Mouse (Mus musculus) forebrain, embryonic 16.5 days (tissue): ENCODE results near the gene Tbx15. TPM values are rescaled to one million over a fixed set of nuclear protein-coding genes. Genes with fewer than 3 reads are reported as not detected.

Source experiments
- ATAC-seq: fragments of 200-750 bp; cut with Nextera tagmentation; 2 replicates; pipeline ENCODE4 v1.8.0; 2017; ENCODE audit warnings: mild to moderate bottlenecking, moderate library complexity
- H3K27ac ChIP-seq: fragments of 300-500 bp; sonication (generic); 2 replicates; pipeline ENCODE4 v1.5.1; 2014; ENCODE audit warnings: low read length, control low read depth
- H3K27me3 ChIP-seq: fragments of 300-500 bp; sonication (generic); replicated peaks from 2 replicates; pipeline ENCODE4 v1.6.1; 2014; ENCODE audit warnings: low read length; ENCODE audit not compliant: control insufficient read depth, insufficient read depth
- H3K36me3 ChIP-seq: fragments of 300-500 bp; sonication (generic); 2 replicates; pipeline ENCODE4 v1.6.1; 2014; ENCODE audit not compliant: control insufficient read depth, insufficient read depth
- H3K4me1 ChIP-seq: fragments of 300-500 bp; sonication (generic); replicated peaks from 2 replicates; pipeline ENCODE4 v1.6.1; 2014; ENCODE audit warnings: low read length; ENCODE audit not compliant: control insufficient read depth, insufficient read depth
- H3K4me2 ChIP-seq: fragments of 300-500 bp; sonication (generic); 2 replicates; pipeline ENCODE4 v1.6.1; 2014; ENCODE audit warnings: mild to moderate bottlenecking, low read length, control low read depth
- H3K4me3 ChIP-seq: fragments of 300-500 bp; sonication (generic); replicated peaks from 2 replicates; pipeline ENCODE4 v1.5.1; 2014; ENCODE audit warnings: mild to moderate bottlenecking, low read length, control low read depth
- H3K9ac ChIP-seq: fragments of 300-500 bp; sonication (generic); replicated peaks from 2 replicates; pipeline ENCODE4 v1.6.1; 2014; ENCODE audit warnings: low read depth, low read length, control low read depth
- H3K9me3 ChIP-seq: fragments of 300-500 bp; sonication (generic); 2 replicates; pipeline ENCODE4 v1.6.1; 2016; ENCODE audit warnings: low read length; ENCODE audit not compliant: control insufficient read depth
- WGBS: fragments of 180-500 bp; shearing (Covaris S2); extraction: QIAGEN DNeasy Blood & Tissue Kit; methylation state at CpG from one replicate; pipeline ENCODE4 v1.1.7; 2014; 5-methylcytosine and 5-hydroxymethylcytosine counted together
- polyA plus RNA-seq: library from polyadenylated mRNA; unstranded; fragments of >200 nt; fragmentation: Nextera tagmentation; extraction: Ambion mirVana; gene quantifications from 2 replicates; pipeline ENCODE4 v1.2.1, GENCODE M21; 2015

Tbx15 gene
- polyA plus RNA-seq, 1 experiment from 2014 or later, result 0.79 TPM

- no peak overlapping the region for H3K4me3 ChIP-seq
- no peak overlapping the region for H3K27ac ChIP-seq
- no peak overlapping the region for H3K4me2 ChIP-seq
- no peaks in the 10 kb centered on the region for H3K9me3 ChIP-seq
- H3K4me1 ChIP-seq, result no peaks in the 10 kb centered on the region
- H3K9ac ChIP-seq, result no peak overlapping the region
- 38% methylated on average over 7 of the region's 7 CpGs for WGBS
- no peak for ATAC-seq
- no peaks in the 10 kb centered on the region for H3K36me3 ChIP-seq
- no peaks in the 10 kb centered on the region for H3K27me3 ChIP-seq
Measured at GRCm38 (mm10) chr3:99311943-99312635, 71.9 kb downstream of the Tbx15 start.

- 93% methylated on average over 2 of the region's 2 CpGs for WGBS
- no peak for ATAC-seq
- H3K27ac ChIP-seq, result no peak overlapping the region
- H3K9ac ChIP-seq, result no peak overlapping the region
- H3K4me2 ChIP-seq, result no peak overlapping the region
- no peak overlapping the region for H3K4me3 ChIP-seq
- no peaks in the 10 kb centered on the region for H3K4me1 ChIP-seq
- no peaks in the 10 kb centered on the region for H3K9me3 ChIP-seq
- no peaks in the 10 kb centered on the region for H3K27me3 ChIP-seq
- no peaks in the 10 kb centered on the region for H3K36me3 ChIP-seq
Measured at GRCm38 (mm10) chr3:99322345-99322744, 82.2 kb downstream of the Tbx15 start.

- no peak for ATAC-seq
- Histone ChIP-seq H3K36me3 (no peaks in the 10 kb centered on the region), H3K27me3 (no peaks in the 10 kb centered on the region), H3K4me3 (no peak overlapping the region), H3K9ac (no peak overlapping the region), H3K9me3 (no peaks in the 10 kb centered on the region), H3K4me2 (no peak overlapping the region), H3K4me1 (no peaks in the 10 kb centered on the region), H3K27ac (no peak overlapping the region)
- WGBS, result 87% methylated on average over 5 of the region's 5 CpGs
Measured at GRCm38 (mm10) chr3:99329316-99329715, 89.1 kb downstream of the Tbx15 start.

- Histone ChIP-seq H3K9ac (no peak overlapping the region), H3K4me3 (no peak overlapping the region), H3K4me2 (no peak overlapping the region), H3K9me3 (no peaks in the 10 kb centered on the region), H3K36me3 (no peaks in the 10 kb centered on the region), H3K27ac (no peak overlapping the region), H3K27me3 (no peaks in the 10 kb centered on the region), H3K4me1 (no peaks in the 10 kb centered on the region)
- 92% methylated on average over 8 of the region's 8 CpGs for WGBS
- ATAC-seq, result no peak
Measured at GRCm38 (mm10) chr3:99331086-99331485, 90.9 kb downstream of the Tbx15 start.

- Histone ChIP-seq H3K4me3 (no peak overlapping the region), H3K4me1 (no peaks in the 10 kb centered on the region), H3K9ac (no peak overlapping the region), H3K36me3 (no peaks in the 10 kb centered on the region), H3K9me3 (no peaks in the 10 kb centered on the region), H3K27me3 (no peaks in the 10 kb centered on the region), H3K4me2 (no peak overlapping the region), H3K27ac (no peak overlapping the region)
- ATAC-seq, result no peak
- WGBS, result 89% methylated on average over 2 of the region's 2 CpGs
Measured at GRCm38 (mm10) chr3:99336866-99337265, 96.7 kb downstream of the Tbx15 start.

GRCm38 (mm10) chr3:99338756-99339155 lies 98.6 kb downstream of the Tbx15 start:
- WGBS, result 50% methylated on average over 1 of the region's 1 CpGs
- Histone ChIP-seq H3K4me2 (no peak overlapping the region), H3K27ac (no peak overlapping the region), H3K9me3 (no peaks in the 10 kb centered on the region), H3K4me3 (no peak overlapping the region), H3K36me3 (no peaks in the 10 kb centered on the region), H3K9ac (no peak overlapping the region), H3K4me1 (no peaks in the 10 kb centered on the region), H3K27me3 (no peaks in the 10 kb centered on the region)
- no peak for ATAC-seq

GRCm38 (mm10) chr3:99340021-99340420 lies 99.8 kb downstream of the Tbx15 start:
- no peak overlapping the region for H3K27ac ChIP-seq
- H3K4me1 ChIP-seq, result no peaks in the 10 kb centered on the region
- WGBS, result 88% methylated on average over 3 of the region's 3 CpGs
- H3K4me2 ChIP-seq, result no peak overlapping the region
- no peak for ATAC-seq
- H3K9me3 ChIP-seq, result no peaks in the 10 kb centered on the region
- no peak overlapping the region for H3K4me3 ChIP-seq
- no peak overlapping the region for H3K9ac ChIP-seq
- no peaks in the 10 kb centered on the region for H3K36me3 ChIP-seq
- H3K27me3 ChIP-seq, result no peaks in the 10 kb centered on the region

- no peaks in the 10 kb centered on the region for H3K36me3 ChIP-seq
- no peaks in the 10 kb centered on the region for H3K4me1 ChIP-seq
- H3K4me3 ChIP-seq, result no peak overlapping the region
- WGBS, result 94% methylated on average over 2 of the region's 2 CpGs
- H3K27ac ChIP-seq, result no peak overlapping the region
- H3K9me3 ChIP-seq, result no peaks in the 10 kb centered on the region
- H3K9ac ChIP-seq, result no peak overlapping the region
- H3K4me2 ChIP-seq, result no peak overlapping the region
- ATAC-seq, result no peak
- H3K27me3 ChIP-seq, result no peaks in the 10 kb centered on the region
Measured at GRCm38 (mm10) chr3:99379616-99380250, 139.6 kb downstream of the Tbx15 start.

GRCm38 (mm10) chr3:99387127-99387526 lies 146.9 kb downstream of the Tbx15 start:
- H3K9me3 ChIP-seq, result no peaks in the 10 kb centered on the region
- no peak overlapping the region for H3K27ac ChIP-seq
- no peak overlapping the region for H3K4me2 ChIP-seq
- no peak overlapping the region for H3K9ac ChIP-seq
- H3K27me3 ChIP-seq, result no peaks in the 10 kb centered on the region
- no peak for ATAC-seq
- no peaks in the 10 kb centered on the region for H3K36me3 ChIP-seq
- H3K4me1 ChIP-seq, result no peaks in the 10 kb centered on the region
- WGBS, result 53% methylated on average over 3 of the region's 4 CpGs
- no peak overlapping the region for H3K4me3 ChIP-seq
